Mouse (Mus musculus): ENCODE data around the gene Skiv2l.

- no peak for TF ChIP-seq EP300 (IDR thresholded peaks at IDR 0.05; ENCODE audit: low read depth)
- TF ChIP-seq CTCF (IDR thresholded peaks at IDR 0.05; ENCODE audit: low read depth), result no peak
Observed at GRCm38 (mm10) chr17:34836155-34836855, 13.7 kb downstream of the Skiv2l start.

Data from heart, postnatal 0 days (tissue).